Mouse (Mus musculus) naive thymus-derived CD4-positive, alpha-beta T cell, adult 2 months (primary cell): ENCODE measurements at regions not wholly inside any gene's neighbourhood (a gene's known extent, or its start where the extent isn't known, plus 50 kb on each side); places are given as distances from the start of the nearest gene placed in this dataset.

Source experiments
- DNase-seq: peaks from one replicate; pipeline ENCODE4 v3.0.0-alpha.2; 2011; ENCODE audit warnings: low read depth

DNA sequence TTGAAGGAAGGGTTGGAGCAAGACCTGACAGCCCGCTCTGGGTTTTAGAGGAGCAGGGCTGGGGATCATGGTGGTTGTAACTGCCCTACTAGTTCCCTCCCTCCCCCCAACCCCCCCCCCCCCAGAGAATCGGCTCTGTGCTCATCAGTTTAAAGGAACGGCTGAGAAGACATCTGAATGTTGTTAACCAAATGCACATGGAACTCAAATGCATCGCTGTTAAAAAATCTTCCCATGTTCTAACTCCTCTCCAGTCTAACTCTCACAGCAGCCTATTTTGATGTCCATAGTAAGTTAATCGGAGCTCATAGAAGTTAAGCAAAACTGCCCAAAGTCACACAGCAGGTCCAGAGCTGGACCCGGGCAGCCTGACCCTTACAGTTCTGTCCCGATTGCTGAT lies 143.1 kb downstream of the Vegfa start:
- DNase-seq, result no peak

DNA sequence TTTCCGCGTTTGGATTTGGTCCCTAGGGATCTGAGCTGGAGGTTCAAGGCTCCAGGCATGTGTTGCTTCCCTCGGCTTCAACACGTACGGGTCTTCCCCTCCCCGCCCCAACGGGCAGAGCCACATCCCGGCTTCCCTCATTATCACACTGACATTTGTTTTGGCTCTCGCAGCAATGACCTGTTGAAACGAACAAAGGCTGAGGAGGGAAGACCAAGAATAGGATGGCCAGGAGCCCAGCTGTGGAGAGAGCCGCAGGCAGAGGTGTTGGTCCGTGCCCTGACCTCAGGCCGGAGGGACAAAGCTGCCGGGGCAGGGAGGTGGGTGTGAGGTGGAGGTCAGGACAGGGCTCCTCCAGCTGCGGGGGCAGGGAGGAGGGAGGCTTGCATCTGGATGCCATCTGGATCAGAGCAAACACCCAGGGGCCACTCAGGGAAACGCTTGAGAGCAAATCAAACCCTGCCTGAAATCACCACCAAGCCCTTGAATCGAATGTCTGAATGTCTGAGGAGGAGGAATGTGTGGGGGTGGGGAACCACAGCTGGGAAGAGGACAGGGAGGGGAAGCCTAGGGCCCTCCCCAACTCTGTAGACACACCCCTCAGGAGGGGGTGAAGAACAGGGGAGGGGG lies 145.6 kb downstream of the Vegfa start:
- no peak for DNase-seq

DNA sequence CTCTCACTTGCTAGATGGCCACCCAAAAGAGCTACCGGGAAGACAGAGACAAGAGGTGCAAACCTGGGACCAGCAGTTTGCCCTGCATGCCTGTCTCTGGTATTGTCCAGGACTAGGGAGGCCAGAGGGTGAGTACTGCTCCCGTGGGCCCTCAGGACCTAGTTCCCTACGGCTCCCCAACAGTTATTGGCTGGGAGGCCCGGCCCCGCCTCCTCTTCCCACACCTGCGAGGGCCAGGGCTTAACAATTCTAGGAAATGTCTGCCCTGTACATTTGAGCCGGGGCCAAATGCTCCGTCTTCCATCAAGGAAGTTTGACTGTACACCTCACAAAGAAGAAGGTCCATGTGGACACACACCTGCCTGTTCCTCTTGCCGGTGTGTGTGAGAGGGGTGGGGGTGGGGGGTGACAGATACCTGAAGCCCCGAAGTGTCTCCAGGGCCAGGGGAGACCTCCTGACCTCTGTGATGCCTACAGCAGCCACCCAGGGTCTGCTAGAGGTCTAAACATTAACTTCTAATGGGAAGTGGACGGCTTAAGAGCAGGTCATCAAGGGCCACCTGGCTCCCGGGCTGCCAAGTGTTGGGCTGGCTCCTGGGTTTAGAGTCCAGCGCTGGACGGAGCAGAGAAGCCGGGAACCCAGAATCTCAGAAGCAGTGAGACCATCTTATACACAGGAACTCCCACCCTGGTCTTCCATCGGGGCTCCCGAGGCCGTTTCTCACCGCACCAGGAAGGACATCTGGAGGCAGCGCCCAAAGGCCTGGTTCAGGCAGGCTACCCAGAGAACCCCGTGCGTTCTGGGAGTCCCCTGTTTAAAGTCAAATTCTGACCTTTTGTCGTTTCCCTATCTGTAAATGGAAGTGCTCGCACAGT lies 146.5 kb downstream of the Vegfa start:
- DNase-seq, result no peak

DNA sequence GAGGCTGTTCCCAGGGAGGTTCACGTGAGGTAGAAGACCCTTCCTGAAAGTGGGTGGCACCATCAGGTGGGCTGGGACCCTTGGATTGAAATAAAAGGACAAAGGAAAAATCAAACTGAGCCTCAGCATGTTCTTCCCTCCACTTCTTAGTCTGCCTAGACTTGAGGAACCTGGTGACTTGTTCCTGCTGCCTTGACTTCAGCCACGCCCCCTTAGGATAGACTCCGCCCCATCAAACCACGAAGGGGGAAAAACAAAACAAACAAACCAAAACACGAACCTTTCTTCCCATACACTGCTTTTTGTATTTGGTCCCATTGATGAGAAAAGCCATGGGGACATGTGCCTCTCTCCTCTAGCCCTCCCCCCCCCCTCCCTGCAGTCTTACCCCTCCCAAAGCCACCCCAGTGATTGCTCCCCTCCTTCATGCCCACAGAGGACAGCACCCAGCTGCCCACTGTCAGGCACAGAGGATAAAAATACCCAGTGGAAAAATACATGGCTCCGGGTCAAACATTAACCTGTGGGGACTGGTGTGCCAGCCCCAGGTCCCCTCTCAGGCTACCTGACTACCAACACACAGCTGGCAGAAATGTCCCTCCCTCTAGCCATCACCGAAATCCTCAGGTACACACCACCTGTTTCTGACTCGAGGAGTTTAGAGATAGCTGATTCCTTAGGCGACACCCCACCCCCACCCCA lies 148.0 kb downstream of the Vegfa start:
- no peak for DNase-seq

DNA sequence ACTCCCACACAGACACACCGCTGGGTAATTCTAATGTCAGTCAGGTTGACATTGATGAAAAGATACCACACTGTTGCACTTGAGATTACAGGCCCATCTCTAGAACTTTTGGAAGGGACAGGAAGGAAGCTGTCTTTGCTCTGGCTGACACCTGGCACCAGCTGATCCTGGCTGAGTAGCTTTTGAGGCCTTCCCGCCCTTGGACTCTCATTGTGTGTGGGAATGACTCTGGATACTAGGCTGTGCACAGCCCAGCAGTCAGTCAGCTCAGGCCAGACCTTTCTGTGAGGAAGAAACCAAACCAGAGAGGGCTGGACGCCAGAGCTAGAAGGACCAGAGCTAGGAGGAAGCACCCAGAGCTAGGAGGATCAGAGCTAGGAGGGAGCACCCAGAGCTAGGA lies 149.0 kb upstream of the 1600014C23Rik start:
- no peak for DNase-seq

DNA sequence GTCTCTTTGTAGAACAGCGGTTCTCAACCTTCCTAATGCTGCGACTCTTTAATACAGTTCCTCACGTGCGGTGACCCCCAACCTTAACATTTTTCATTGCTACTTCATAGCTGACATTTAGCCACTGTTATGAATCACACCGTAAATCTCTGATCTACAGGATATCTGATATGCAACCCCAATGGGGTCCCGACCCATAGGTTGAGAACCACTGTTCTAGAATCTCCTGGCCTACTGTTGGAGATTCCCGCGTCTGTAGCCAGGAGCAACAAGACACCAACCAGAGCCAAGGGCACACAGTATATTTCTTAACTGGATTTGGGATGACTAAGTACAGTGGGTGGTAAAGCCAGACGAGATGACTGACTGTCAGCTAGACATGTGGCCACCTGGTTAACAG lies 147.6 kb upstream of the 1600014C23Rik start:
- DNase-seq, result no peak

DNA sequence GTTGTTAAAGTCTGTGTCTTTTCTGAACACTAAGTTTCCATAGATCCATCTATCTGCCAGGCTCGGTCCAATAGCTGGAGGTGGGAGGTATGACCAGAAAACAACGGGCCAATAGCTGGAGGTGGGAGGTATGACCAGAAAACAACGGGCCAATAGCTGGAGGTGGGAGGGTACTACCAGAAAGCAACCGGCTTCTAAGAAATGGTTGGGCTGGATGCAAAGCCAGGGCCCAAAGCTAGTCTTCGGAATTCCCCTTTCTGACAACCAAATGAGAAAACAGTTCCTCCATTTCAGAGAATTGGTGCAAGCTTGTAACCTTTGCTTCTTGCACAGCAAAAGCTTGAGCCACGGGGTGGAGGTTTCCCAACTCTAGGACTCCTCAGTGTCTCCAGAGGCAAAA lies 147.1 kb upstream of the 1600014C23Rik start:
- DNase-seq, result no peak

DNA sequence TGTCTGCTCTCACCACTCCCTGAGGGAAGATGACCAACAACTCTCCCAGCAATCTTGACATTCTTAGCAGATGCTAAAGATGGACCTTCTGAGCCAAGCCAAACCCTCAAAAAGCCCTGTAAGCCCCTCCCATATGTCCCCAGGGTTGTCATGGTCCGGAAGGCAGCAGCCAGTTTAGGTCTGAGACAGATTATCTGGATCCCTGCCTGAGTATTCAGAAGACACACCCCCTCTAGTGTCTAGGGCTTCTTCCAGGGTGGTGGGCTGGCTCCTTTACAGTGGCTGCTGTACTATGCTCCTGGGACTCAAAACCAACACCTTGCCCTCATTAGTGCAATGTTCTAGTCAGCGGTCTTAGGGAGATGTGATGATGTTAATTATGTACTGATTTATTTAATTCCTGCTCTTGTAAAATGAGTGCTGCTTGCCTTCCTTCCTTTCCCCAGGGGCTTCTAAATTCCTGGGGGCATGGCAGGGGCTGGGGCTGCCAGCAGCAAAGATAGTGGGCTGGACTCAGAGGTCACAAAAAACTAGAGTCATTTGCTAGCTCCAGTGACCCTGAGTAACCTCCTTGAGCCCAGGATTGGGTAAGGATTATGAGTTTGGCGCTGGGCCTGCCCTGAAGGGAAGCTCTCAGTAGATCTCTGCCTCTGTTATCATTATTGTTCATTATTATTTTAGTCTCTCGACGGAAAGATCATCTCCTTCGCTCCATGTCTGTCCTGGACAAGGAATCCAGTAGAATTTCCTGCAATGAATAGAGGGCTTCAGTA lies 146.0 kb upstream of the 1600014C23Rik start:
- no peak for DNase-seq

DNA sequence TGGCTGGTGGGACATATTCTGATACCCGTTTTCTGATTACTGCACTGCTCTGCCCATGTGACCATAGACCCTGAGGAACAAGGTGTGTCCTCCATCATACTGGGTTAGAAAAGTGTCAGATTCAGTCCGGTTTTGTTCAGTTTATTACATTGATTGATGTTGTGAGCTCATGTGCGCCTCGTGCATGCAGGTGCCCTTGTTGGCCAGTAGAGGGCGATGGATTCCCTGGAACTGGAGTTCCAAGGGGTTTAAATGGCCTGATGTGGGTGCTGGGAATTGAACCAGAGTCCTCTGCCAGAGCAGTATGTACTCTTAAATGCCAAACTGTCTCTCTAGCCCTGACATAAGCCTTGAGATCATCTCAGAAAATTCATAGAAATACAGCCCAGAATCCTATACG lies 144.8 kb upstream of the 1600014C23Rik start:
- no peak for DNase-seq

DNA sequence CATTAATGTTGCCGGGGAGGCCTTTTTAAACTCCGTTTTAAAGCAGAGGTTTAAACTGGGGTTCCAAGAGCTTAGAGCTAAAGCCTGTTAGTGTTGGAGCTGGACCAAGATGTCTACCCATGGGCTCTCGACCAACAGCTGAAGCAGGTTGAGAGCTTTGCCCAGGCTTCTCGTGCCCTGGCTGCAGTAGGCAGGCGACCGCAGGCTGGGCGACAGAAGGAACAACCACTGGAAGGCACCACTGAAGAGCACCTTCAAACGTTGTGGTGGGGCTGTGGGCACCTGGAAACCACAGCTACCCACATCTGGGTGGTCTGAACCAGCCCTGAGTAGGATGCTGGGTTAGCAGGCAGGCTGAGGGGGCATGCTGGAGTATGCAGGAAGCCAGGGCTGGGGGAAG lies 141.7 kb upstream of the 1600014C23Rik start:
- DNase-seq, result no peak

DNA sequence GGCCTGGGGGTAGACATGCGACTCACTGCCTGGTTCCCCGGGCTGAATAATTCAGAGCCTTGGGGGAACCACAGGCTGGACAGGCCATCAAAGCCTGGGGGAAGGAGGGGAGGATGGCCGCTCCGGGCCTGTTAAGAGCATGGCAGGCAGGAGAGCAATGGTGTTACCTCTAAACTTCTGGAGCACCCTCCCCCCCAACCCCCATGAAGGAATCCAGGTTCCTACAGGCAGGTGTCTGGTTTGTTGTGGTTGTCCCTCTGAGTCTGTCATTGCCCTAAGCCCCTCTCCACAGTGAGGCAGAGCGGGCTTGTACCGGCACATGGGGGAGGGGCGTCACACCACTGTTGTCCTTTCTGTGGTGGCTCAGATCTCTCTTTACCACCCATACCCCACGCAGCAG lies 140.4 kb upstream of the 1600014C23Rik start:
- no peak for DNase-seq

DNA sequence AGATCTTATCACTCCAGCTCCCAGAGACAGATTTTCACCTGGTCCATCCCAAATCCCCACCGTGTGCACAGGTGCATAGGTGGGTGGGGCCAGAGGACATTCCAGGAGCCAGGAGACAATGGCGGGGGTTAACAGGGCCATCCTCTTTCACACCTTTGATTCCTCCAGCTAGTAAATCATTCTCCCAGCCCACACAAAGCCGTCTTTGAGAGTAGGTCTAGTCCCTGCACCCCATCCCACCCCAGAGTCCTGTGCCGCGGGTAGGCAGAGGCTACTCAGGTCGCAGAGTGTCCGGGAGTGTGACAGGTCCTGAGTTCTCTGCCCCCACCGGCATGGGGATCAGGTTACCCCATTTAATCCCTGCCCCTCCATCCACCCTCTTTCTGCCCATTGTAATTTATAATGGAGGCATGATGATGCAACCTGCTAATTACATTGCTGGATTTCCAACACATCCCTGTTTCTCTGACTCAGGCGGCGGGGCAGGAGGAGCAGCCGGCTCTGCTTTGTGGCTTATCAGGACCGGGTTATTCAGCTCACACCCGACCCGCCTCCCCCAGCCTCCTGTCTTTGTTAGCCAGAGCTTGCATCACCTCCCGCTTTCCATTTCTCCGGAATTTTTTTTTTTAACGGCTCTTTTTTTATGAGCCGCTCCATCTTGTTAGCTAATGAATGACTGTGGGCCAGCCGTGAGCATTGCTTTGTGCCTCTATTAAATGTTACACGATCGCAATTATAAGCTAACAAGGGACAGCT lies 139.7 kb upstream of the 1600014C23Rik start:
- DNase-seq, result no peak

DNA sequence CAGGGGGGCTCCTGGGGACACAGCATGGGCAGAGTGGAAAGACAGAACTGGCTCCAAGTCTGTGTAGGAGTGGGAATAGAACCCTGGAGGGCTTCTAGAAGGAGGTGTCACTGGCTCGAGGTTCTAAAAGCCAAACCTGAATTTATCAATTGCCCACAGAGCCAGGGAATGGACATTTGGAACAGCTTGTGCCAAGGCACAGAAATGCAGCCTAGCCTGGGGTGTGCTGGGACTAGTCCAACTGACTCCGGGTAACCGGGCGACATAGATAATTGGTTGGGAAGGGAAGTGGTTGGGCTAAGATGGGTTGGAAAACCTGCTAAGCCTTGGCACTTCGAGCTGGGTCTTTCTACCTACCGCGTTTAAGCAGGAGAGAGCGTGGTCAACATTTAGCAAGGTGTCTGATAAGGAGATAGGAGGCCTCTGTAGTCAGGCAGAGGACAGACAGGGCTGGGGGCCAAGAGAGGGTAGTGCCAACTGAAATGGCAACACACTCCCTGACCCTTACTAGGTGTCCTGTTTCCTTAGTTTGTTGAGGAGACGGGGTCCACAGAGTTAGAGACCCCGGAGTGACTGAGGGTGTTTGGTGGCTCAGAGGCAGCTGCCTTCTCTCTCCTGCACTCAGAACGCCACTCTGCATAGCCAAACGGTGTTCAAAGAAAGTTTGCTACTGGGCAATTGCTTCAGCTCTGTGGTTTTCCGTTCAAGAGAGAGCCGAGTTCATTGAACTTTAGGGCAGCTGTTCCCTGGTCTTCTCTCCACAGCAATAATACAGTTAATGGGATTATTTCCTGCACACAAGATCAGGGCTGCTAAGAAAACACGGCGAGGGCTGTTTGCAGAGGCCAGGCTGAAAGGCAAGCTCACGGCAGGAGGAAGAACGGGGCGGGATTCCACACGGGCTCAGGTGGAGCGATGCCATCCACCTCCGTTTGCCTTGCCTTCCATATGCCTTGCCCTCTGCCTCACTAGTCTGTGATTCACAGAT lies 138.3 kb upstream of the 1600014C23Rik start:
- no peak for DNase-seq

DNA sequence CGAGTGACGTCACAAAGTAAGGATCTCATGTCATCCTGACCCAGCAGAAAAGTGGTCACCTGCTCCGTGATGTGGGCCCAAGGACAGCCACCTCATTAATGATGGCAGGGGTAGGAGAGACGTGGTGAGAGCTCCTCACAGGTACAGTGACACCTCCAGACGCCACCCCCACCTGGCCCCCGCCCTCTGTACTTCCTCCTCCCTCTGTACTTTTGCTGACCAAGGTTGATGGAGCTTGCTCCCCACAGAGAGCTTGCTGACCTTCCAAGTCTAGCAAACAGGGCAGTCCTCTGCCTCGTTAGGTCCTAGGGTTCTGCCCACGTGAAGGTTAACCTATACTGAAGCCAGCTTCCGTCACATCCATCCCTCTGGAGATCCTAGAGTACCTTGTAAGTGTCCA lies 137.4 kb upstream of the 1600014C23Rik start:
- no peak for DNase-seq

DNA sequence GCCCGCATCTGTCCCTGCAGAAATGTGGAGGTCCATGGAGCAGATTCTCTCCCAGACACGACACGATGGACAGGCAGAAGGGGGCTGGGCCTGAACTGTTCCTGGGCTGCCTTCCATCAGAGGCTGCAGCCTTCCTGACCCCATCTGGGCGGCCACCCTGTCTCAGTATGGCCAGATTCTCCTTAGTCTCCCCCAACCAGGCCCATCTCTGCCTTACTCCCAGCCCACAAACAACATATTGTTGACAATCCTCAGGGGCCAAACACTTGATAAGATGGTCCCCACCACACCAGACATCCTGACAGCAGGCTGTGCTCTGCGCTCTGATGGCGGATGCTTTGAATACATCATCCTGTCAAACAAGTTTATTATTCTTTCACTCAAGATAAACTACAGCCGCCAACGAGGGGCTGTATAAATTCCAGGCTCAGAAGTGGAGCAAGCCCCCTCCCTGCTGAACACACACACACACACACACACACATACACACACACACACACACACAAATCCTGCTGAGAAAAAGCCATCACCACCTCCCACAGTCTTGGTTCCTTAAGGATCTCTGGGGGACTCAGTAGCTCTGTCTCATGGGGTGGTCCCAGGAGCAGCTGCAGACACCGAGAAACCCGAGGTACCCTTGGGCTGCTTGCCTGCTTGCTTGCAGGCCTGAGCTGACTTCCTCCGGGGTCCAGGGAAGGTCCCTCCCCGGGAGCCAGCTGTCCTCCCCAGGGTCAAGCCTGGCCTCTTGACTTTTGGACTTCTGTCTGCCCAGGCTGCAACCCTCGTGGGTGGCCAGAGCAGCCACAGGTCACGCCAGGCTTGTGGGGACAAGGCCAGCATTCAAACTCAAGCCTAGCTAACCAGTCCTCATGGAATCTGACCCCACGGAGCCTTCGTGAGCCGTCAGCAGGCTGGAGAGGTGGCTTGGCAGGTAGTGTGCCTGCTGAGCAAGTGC lies 135.6 kb upstream of the 1600014C23Rik start:
- DNase-seq, result no peak

DNA sequence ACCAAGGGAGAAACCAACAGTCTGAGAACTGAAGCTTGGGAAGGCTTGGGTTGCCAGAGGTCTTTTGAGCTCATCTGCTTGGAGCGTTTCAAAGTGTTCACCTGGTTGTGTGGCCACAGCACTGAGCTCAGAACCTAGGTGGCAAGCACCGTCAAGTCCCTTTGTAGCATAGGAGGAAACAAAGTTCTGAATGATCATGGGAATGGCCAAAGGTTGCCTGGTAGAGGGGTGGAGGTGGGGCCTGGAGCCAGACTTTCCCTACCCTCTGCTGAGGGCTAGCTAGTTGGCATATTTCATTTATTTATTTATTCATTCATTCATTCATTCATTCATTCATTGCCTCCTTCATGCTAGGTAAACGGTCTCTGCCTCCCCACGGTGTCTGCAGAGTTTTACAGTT lies 134.9 kb upstream of the 1600014C23Rik start:
- DNase-seq, result no peak

DNA sequence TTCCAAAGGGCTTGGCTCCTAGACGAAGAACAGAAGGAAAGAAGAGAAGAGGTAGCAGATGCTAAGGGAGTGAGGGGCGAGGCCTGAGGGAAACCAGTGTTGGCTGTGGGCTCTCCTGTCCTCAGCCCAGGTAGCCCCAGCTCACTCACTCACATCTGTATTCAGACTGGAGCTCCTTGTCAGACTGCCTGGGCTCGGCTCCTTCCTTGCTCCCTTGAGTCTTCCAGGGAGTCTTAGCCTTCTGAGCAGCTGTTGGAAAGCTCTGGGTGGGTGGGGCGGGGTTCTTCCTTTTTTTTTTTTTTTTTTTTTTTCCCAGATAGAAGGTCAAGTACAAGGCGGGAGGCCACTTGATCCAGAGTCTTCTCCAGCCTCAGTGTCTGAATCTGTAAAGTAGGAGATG lies 134.1 kb upstream of the 1600014C23Rik start:
- DNase-seq, result no peak

DNA sequence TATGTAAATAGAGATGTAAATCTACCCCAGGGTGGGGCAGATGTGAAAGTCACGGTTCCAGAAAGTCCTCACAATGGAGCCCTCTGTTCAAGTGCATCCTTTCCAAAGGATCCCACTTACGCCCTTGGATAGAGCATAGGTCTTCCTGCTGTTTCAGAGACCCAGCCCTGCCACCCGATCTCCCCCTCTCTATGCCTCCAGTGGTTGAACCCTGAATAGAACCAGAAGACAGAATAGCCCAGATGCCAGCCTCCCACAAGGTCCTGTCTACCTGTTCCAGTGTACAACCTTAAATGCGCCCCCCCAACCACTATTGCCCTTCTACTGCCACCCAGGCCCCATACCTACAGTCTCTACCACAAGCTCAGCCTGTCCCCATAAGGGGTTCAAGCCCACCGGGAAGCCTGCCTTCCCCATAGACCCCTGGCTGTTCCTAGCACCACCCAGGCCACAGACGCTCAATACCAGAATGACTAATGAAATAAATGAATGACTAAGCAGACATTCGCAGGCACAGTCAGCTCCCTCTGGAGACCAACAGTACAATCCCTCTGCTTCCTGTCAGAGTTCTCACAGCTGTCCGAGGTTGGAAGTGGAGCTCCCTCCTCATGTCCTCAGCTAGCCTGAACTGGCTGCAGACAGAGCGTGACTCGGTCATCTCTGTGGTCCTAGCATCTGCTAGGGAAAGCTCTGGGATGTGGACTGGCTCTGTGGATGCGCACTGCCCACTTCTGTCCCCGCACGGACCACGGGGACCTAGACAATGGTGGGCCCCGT lies 133.4 kb upstream of the 1600014C23Rik start:
- no peak for DNase-seq
